Mouse (Mus musculus) limb, embryonic 11.5 days (tissue): ENCODE results near the gene Kpnb1. TPM values are rescaled to one million over a fixed set of nuclear protein-coding genes. Genes with fewer than 3 reads are reported as not detected.

Source experiments
- ATAC-seq: fragments of 200-750 bp; cut with Nextera tagmentation; 2 replicates; pipeline ENCODE4 v1.8.0; 2017; ENCODE audit warnings: low read depth; ENCODE audit not compliant: insufficient number of reproducible peaks, low FRiP score, low TSS enrichment
- DNase-seq: peaks from one replicate; pipeline ENCODE4 v3.0.0-alpha.2; 2015; ENCODE audit warnings: low spot score
- H3K27ac ChIP-seq: fragments of 300-500 bp; sonication (generic); replicated peaks from 2 replicates; pipeline ENCODE4 v1.5.1; 2014; ENCODE audit warnings: low read depth, mild to moderate bottlenecking, low read length
- H3K27me3 ChIP-seq: fragments of 300-500 bp; sonication (generic); 2 replicates; pipeline ENCODE4 v1.6.1; 2014; ENCODE audit warnings: mild to moderate bottlenecking, low read length, mixed read lengths; ENCODE audit not compliant: control insufficient read depth, insufficient read depth
- H3K36me3 ChIP-seq: fragments of 300-500 bp; sonication (generic); 2 replicates; pipeline ENCODE4 v1.6.1; 2014; ENCODE audit warnings: mild to moderate bottlenecking, low read length, moderate library complexity, mixed read lengths; ENCODE audit not compliant: control insufficient read depth, insufficient read depth
- H3K4me1 ChIP-seq: fragments of 300-500 bp; sonication (generic); 2 replicates; pipeline ENCODE4 v1.6.1; 2014; ENCODE audit warnings: low read length, mixed read lengths; ENCODE audit not compliant: control insufficient read depth, insufficient read depth
- H3K4me2 ChIP-seq: fragments of 300-500 bp; sonication (generic); 2 replicates; pipeline ENCODE4 v1.6.1; 2014; ENCODE audit warnings: low read depth, mild to moderate bottlenecking, moderate library complexity; ENCODE audit not compliant: severe bottlenecking
- H3K4me3 ChIP-seq: fragments of 300-500 bp; sonication (generic); 2 replicates; pipeline ENCODE4 v1.5.1; 2014; ENCODE audit warnings: low read depth, low read length
- H3K9ac ChIP-seq: fragments of 300-500 bp; sonication (generic); 2 replicates; pipeline ENCODE4 v1.6.1; 2014; ENCODE audit warnings: mild to moderate bottlenecking, low read length
- H3K9me3 ChIP-seq: fragments of 300-500 bp; sonication (generic); 2 replicates; pipeline ENCODE4 v1.6.1; 2016; ENCODE audit warnings: low read length; ENCODE audit not compliant: control insufficient read depth
- WGBS: fragments of 180-500 bp; shearing (Covaris S2); extraction: QIAGEN DNeasy Blood & Tissue Kit; methylation state at CpG from one replicate; pipeline ENCODE4 v1.1.7; 2014; 5-methylcytosine and 5-hydroxymethylcytosine counted together
- polyA plus RNA-seq: library from polyadenylated mRNA; unstranded; fragments of >200 nt; fragmentation: Nextera tagmentation; extraction: Ambion mirVana; gene quantifications from 2 replicates; pipeline ENCODE4 v1.2.1, GENCODE M21; 2014

The Kpnb1 gene
- polyA plus RNA-seq, 1 experiment from 2014 or later, result 97.6 TPM

GRCm38 (mm10) chr11:97131683-97132082 is 56.0 kb downstream of the Kpnb1 start:
- Histone ChIP-seq H3K36me3 (no peaks in the 10 kb centered on the region), H3K9ac (no peak overlapping the region), H3K9me3 (no peaks in the 10 kb centered on the region), H3K4me1 (peaks cover 7% of the 10 kb centered on the region; the same call in 1 of the 2 replicates), H3K27me3 (peaks cover 3% of the 10 kb centered on the region; the same call in 1 of the 2 replicates), H3K4me3 (no peak overlapping the region), H3K27ac (no peak overlapping the region), H3K4me2 (no peak overlapping the region)
- 68% methylated on average over 2 of the region's 2 CpGs for WGBS
- DNase-seq, result no peak
- ATAC-seq, result no peak

GRCm38 (mm10) chr11:97130318-97130717 is 57.4 kb downstream of the Kpnb1 start:
- Histone ChIP-seq H3K27ac (no peak overlapping the region), H3K9me3 (no peaks in the 10 kb centered on the region), H3K27me3 (peaks cover 3% of the 10 kb centered on the region; the same call in 1 of the 2 replicates), H3K36me3 (no peaks in the 10 kb centered on the region), H3K4me3 (no peak overlapping the region), H3K4me1 (peaks cover 7% of the 10 kb centered on the region; the same call in 1 of the 2 replicates), H3K9ac (no peak overlapping the region), H3K4me2 (no peak overlapping the region)
- ATAC-seq (no peak), DNase-seq (no peak)
- WGBS, result 82% methylated on average over 7 of the region's 7 CpGs

GRCm38 (mm10) chr11:97128956-97129355 is 58.7 kb downstream of the Kpnb1 start:
- no peak for ATAC-seq
- Histone ChIP-seq H3K4me3 (no peak overlapping the region), H3K9me3 (no peaks in the 10 kb centered on the region), H3K36me3 (no peaks in the 10 kb centered on the region), H3K27ac (no peak overlapping the region), H3K4me2 (no peak overlapping the region), H3K27me3 (peaks cover 3% of the 10 kb centered on the region; the same call in 1 of the 2 replicates), H3K9ac (no peak overlapping the region), H3K4me1 (peaks cover 7% of the 10 kb centered on the region)
- DNase-seq, result no peak
- WGBS, result 68% methylated on average over 3 of the region's 3 CpGs

GRCm38 (mm10) chr11:97127470-97128223 is 60.0 kb downstream of the Kpnb1 start:
- Histone ChIP-seq H3K4me1 (peaks cover 7% of the 10 kb centered on the region), H3K27ac (no peak overlapping the region), H3K4me3 (peak overlapping the region; percentile 43), H3K27me3 (peaks cover 3% of the 10 kb centered on the region; the same call in 1 of the 2 replicates), H3K9ac (no peak overlapping the region; the same call in 1 of the 2 replicates), H3K9me3 (no peaks in the 10 kb centered on the region), H3K36me3 (no peaks in the 10 kb centered on the region), H3K4me2 (peak overlapping the region; percentile 84)
- DNase-seq, result peak; percentile 34
- ATAC-seq, result peak; percentile 16; the same call in 1 of the 2 replicates
- 15% methylated on average over 19 of the region's 19 CpGs for WGBS

GRCm38 (mm10) chr11:97126645-97127468 is 60.8 kb downstream of the Kpnb1 start:
- peak overlapping the region; percentile 43 for H3K4me3 ChIP-seq
- peaks cover 3% of the 10 kb centered on the region; the same call in 1 of the 2 replicates for H3K27me3 ChIP-seq
- DNase-seq, result peak; percentile 66
- H3K4me1 ChIP-seq, result peaks cover 4% of the 10 kb centered on the region
- H3K4me2 ChIP-seq, result peak overlapping the region; percentile 84
- H3K9ac ChIP-seq, result peak overlapping the region; percentile 47
- H3K9me3 ChIP-seq, result no peaks in the 10 kb centered on the region
- WGBS, result 3% methylated on average over 32 of the region's 32 CpGs
- no peak overlapping the region for H3K27ac ChIP-seq
- peak; percentile 69; the same call in 1 of the 2 replicates for ATAC-seq
- no peaks in the 10 kb centered on the region for H3K36me3 ChIP-seq

GRCm38 (mm10) chr11:97124266-97125036 is 63.2 kb downstream of the Kpnb1 start:
- no peak for DNase-seq
- Histone ChIP-seq H3K9me3 (no peaks in the 10 kb centered on the region), H3K27ac (no peak overlapping the region), H3K9ac (no peak overlapping the region), H3K4me1 (peaks cover 12% of the 10 kb centered on the region), H3K4me3 (no peak overlapping the region), H3K27me3 (no peaks in the 10 kb centered on the region), H3K4me2 (no peak overlapping the region), H3K36me3 (no peaks in the 10 kb centered on the region)
- 49% methylated on average over 10 of the region's 10 CpGs for WGBS
- no peak for ATAC-seq

GRCm38 (mm10) chr11:97123282-97123890 is 64.3 kb downstream of the Kpnb1 start:
- WGBS, result 15% methylated on average over 10 of the region's 11 CpGs
- Histone ChIP-seq H3K4me2 (no peak overlapping the region), H3K27ac (no peak overlapping the region), H3K36me3 (no peaks in the 10 kb centered on the region), H3K4me3 (no peak overlapping the region), H3K4me1 (peaks cover 12% of the 10 kb centered on the region), H3K27me3 (peaks cover 7% of the 10 kb centered on the region; the same call in 1 of the 2 replicates), H3K9me3 (no peaks in the 10 kb centered on the region), H3K9ac (no peak overlapping the region)
- DNase-seq, result no peak
- no peak for ATAC-seq
